Mouse (Mus musculus): ENCODE data around the gene Ptprr.

- TF ChIP-seq CTCF (IDR thresholded peaks at IDR 0.05) (no peak), EP300 (IDR thresholded peaks at IDR 0.05) (no peak)
Observed at GRCm38 (mm10) chr10:116108176-116108575, 90.2 kb downstream of the Ptprr start.
